Mouse (Mus musculus): ENCODE measurements around the gene Foxj3. TPM values are rescaled to one million over a fixed set of nuclear protein-coding genes. Genes with fewer than 3 reads are reported as not detected.

Gene Foxj3
- polyA plus RNA-seq, 1 experiment from 2014 or later, result 5.3 TPM

DNA sequence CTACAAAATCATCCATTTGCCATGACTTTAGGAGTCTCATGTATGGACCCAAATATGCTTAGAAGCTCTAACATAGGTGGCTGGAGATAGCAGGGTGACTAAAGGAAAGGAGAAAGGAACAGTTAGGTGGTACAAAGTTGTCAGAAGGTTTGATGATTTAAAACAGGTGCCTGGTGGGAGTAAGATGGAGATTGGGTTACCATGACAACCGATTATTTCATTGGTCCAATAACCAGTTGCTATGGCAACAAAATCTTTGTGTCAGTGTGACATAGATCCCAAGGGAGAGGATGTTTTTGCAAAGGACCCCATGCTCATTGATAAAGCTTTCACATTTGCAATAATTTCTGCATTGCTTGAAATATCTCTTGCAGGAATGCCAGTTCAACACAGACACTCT is 12.8 kb upstream of the Foxj3 start:
- Histone ChIP-seq H3K4me3 (ENCODE audit: low read depth, low read length) (no peak overlapping the region), H3K4me1 (ENCODE audit: control insufficient read depth, low read depth, low read length) (no peaks in the 10 kb centered on the region), H3K36me3 (ENCODE audit: control insufficient read depth, insufficient read depth) (no peaks in the 10 kb centered on the region), H3K27ac (ENCODE audit: low read length) (no peak overlapping the region), H3K9me3 (replicated peaks; ENCODE audit: control insufficient read depth, low read length) (no peaks in the 10 kb centered on the region), H3K9ac (ENCODE audit: low read depth, low read length) (no peak overlapping the region), H3K27me3 (ENCODE audit: control insufficient read depth, insufficient read depth, low read depth, low read length) (no peaks in the 10 kb centered on the region), H3K4me2 (ENCODE audit: low read depth, low read length) (no peak overlapping the region)
- ATAC-seq (ENCODE audit: low read depth), result no peak
- WGBS (ENCODE audit: insufficient replicate concordance), result 59% methylated on average over 1 of the region's 1 CpGs

DNA sequence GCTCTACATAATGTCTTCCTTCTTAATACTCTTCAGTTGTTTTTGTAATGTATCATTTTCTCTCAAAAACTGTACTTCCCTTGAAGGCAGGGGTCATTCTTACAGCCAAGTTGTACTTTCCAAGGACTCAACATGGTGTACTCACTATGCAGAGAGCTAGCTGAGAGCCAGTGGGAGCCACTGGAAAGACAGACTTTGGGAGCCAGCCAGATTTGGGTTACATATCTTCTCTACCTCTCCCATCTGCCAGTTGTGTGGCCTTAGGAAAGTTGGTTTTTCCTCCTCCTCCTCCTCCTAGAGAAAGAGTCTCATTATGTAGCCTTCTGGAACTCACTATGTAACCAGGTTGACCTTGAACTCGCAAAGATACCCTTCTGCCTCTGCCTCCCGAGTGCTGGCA is 12.3 kb upstream of the Foxj3 start:
- Histone ChIP-seq H3K27me3 (ENCODE audit: control insufficient read depth, insufficient read depth, low read depth, low read length) (no peaks in the 10 kb centered on the region), H3K27ac (ENCODE audit: low read length) (no peak overlapping the region), H3K36me3 (ENCODE audit: control insufficient read depth, insufficient read depth) (no peaks in the 10 kb centered on the region), H3K4me2 (ENCODE audit: low read depth, low read length) (no peak overlapping the region), H3K9me3 (replicated peaks; ENCODE audit: control insufficient read depth, low read length) (no peaks in the 10 kb centered on the region), H3K9ac (ENCODE audit: low read depth, low read length) (no peak overlapping the region), H3K4me3 (ENCODE audit: low read depth, low read length) (no peak overlapping the region), H3K4me1 (ENCODE audit: control insufficient read depth, low read depth, low read length) (no peaks in the 10 kb centered on the region)
- no peak for ATAC-seq (ENCODE audit: low read depth)
- 65% methylated on average over 2 of the region's 2 CpGs for WGBS (ENCODE audit: insufficient replicate concordance)

DNA sequence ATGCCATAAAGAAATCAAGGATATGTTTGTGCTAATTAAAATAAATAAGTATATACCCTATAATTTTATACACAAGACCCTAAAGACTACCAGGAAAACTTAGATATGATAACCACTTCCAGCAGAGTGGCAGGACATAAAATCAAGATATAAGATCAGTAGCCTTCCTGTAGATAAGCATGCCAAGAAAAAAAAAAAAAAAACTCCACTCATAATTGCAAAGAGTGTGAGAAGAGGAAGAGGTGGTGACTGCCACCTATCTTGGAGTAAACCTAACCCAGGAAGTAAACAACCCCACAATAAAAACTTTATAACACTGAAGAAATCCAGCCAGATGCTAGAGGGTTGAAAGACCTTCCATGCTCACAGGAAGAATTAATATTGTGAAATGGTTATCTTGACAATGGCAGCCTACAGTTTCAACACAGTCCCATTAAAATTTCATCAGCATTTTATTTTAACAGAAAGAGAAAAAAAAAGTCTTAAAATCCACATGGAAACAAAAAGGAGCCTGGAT is 10.4 kb upstream of the Foxj3 start:
- Histone ChIP-seq H3K9ac (ENCODE audit: low read depth, low read length) (no peak overlapping the region), H3K9me3 (replicated peaks; ENCODE audit: control insufficient read depth, low read length) (no peaks in the 10 kb centered on the region), H3K4me1 (ENCODE audit: control insufficient read depth, low read depth, low read length) (no peaks in the 10 kb centered on the region), H3K4me3 (ENCODE audit: low read depth, low read length) (no peak overlapping the region), H3K36me3 (ENCODE audit: control insufficient read depth, insufficient read depth) (no peaks in the 10 kb centered on the region), H3K27ac (ENCODE audit: low read length) (no peak overlapping the region), H3K4me2 (ENCODE audit: low read depth, low read length) (no peak overlapping the region), H3K27me3 (ENCODE audit: control insufficient read depth, insufficient read depth, low read depth, low read length) (no peaks in the 10 kb centered on the region)
- ATAC-seq (ENCODE audit: low read depth), result no peak

DNA sequence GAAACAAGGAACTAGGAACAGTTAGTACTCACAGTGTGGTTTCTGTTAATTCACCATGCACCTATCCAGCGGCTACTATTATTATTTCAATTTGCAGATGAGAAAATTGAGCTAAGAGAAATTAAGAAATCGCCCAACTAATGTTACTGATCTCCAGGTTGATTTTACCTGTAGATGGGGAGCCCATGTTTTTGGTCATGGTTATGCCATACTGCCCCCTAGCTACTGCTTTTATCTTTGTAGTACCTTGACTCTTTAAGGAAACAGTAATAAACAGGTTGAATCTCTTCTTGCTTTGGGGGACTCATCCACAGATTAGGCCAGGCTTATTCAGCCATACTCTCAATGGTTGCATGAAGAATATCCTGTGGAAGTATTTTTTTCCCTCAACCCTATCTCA is 5.0 kb upstream of the Foxj3 start:
- ATAC-seq (ENCODE audit: low read depth), result no peak
- Histone ChIP-seq H3K27me3 (ENCODE audit: control insufficient read depth, insufficient read depth, low read depth, low read length) (no peaks in the 10 kb centered on the region), H3K36me3 (ENCODE audit: control insufficient read depth, insufficient read depth) (no peaks in the 10 kb centered on the region), H3K4me3 (ENCODE audit: low read depth, low read length) (no peak overlapping the region), H3K4me2 (ENCODE audit: low read depth, low read length) (no peak overlapping the region), H3K27ac (ENCODE audit: low read length) (no peak overlapping the region), H3K4me1 (ENCODE audit: control insufficient read depth, low read depth, low read length) (no peaks in the 10 kb centered on the region), H3K9ac (ENCODE audit: low read depth, low read length) (no peak overlapping the region), H3K9me3 (replicated peaks; ENCODE audit: control insufficient read depth, low read length) (no peaks in the 10 kb centered on the region)
- 52% methylated on average over 2 of the region's 2 CpGs for WGBS (ENCODE audit: insufficient replicate concordance)

DNA sequence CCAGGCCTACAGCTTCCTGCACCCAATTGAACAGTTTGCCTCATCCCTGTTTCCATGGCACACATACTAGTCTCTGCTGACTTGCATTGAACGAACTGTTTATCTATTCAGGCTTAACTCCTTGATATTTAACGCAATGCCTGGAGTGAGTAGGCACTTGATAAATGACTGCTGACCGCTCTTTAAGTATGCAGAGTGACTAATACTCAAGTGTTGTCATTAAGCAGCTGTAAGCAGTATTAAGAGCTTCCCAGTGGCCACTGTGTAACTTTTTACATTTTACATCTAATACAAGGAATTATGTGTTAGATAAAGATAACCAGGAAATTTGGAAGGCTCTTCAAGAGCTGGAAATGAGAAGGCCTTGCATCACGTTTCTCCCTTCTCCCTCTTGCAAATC is 1.7 kb upstream of the Foxj3 start:
- H3K27me3 ChIP-seq (ENCODE audit: control insufficient read depth, insufficient read depth, low read depth, low read length), result no peaks in the 10 kb centered on the region
- H3K4me3 ChIP-seq (ENCODE audit: low read depth, low read length), result no peak overlapping the region
- no peaks in the 10 kb centered on the region for H3K36me3 ChIP-seq (ENCODE audit: control insufficient read depth, insufficient read depth)
- no peaks in the 10 kb centered on the region for H3K9me3 ChIP-seq (replicated peaks; ENCODE audit: control insufficient read depth, low read length)
- no peak overlapping the region for H3K4me2 ChIP-seq (ENCODE audit: low read depth, low read length)
- H3K4me1 ChIP-seq (ENCODE audit: control insufficient read depth, low read depth, low read length), result peaks cover 7% of the 10 kb centered on the region
- ATAC-seq (ENCODE audit: low read depth), result no peak
- WGBS (ENCODE audit: insufficient replicate concordance), result 62% methylated on average over 4 of the region's 4 CpGs
- H3K9ac ChIP-seq (ENCODE audit: low read depth, low read length), result no peak overlapping the region
- no peak overlapping the region for H3K27ac ChIP-seq (ENCODE audit: low read length)

DNA sequence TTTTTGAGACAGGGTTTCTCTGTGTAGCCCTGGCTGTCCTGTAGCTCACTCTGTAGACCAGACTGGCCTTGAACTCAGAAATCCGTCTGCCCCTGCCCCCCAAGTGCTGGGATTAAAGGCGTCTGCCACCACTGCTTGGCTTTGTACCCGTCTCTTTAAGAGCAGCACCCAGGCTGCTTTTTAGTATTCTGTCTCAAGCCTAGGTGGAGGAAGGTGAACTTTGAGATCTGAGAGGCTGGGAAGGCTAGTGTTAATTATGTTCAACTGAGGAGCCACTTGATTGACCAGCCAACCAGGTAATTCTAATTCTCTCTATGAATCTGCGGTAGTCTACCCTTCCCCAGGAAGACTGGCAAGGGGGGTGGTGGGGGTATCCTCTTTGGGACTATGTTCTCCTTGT is 632 bp downstream of the Foxj3 start:
- Histone ChIP-seq H3K9me3 (replicated peaks; ENCODE audit: control insufficient read depth, low read length) (no peaks in the 10 kb centered on the region), H3K4me3 (ENCODE audit: low read depth, low read length) (no peak overlapping the region), H3K4me2 (ENCODE audit: low read depth, low read length) (no peak overlapping the region), H3K36me3 (ENCODE audit: control insufficient read depth, insufficient read depth) (no peaks in the 10 kb centered on the region), H3K27me3 (ENCODE audit: control insufficient read depth, insufficient read depth, low read depth, low read length) (no peaks in the 10 kb centered on the region), H3K4me1 (ENCODE audit: control insufficient read depth, low read depth, low read length) (peaks cover 18% of the 10 kb centered on the region), H3K9ac (ENCODE audit: low read depth, low read length) (no peak overlapping the region), H3K27ac (ENCODE audit: low read length) (no peak overlapping the region)
- ATAC-seq (ENCODE audit: low read depth), result no peak
- WGBS (ENCODE audit: insufficient replicate concordance), result 69% methylated on average over 4 of the region's 4 CpGs

DNA sequence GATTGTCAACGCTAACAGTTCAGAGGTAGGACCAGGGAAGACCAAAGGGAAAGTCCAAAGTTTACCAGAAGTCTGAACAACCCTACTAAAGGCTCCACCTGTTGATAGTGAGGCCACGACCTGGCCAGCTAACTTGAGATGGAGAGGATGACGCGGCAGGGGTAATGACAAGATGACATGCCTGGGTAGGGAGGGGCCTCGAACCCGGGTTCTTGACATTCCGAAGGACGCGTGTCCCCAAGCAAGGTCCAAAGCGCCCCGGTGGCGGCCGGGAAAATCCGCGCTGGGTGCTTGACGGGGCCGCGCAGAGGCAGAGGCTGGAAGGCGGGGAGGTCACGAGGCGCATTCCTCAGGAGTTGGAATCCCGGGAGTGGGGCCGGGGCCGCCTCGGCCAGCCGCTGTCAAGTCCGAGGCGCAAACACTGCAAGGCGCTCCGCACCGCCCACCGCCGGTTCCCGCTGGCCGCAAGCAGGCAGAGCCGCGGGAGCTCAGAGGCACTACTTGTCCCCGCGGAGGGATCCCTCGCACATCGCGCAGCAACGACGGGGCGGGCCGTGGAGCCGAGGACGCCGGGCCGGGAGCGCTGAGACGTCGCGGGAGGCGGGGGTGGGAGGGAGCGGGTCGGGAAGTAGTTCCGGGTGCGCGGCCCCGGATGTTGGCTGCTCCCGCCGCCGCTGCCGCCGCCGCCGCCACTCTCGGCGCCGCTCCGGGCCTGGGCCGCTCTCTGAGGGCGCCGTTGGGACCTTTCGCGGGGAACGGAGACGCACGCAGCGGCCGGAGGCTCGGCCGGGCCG is 2.4 kb downstream of the Foxj3 start, which contains the start of gene Frg2f1:
TSS of gene Frg2f1 (minus strand) at position 499 of the 794 bp plus-strand sequence.
- Histone ChIP-seq H3K36me3 (ENCODE audit: control insufficient read depth, insufficient read depth) (no peaks in the 10 kb centered on the region), H3K4me3 (ENCODE audit: low read depth, low read length) (peak within 1 kb of the TSS; percentile 92), H3K27ac (ENCODE audit: low read length) (peak within 1 kb of the TSS; percentile 91), H3K4me1 (ENCODE audit: control insufficient read depth, low read depth, low read length) (peaks cover 18% of the 10 kb centered on the region), H3K4me2 (ENCODE audit: low read depth, low read length) (peak within 1 kb of the TSS; percentile 90), H3K27me3 (ENCODE audit: control insufficient read depth, insufficient read depth, low read depth, low read length) (no peaks in the 10 kb centered on the region), H3K9ac (ENCODE audit: low read depth, low read length) (peak within 1 kb of the TSS; percentile 93), H3K9me3 (replicated peaks; ENCODE audit: control insufficient read depth, low read length) (no peaks in the 10 kb centered on the region)
- ATAC-seq (ENCODE audit: low read depth), result peak; percentile 95
- under 1% methylated on average over 58 of the region's 85 CpGs for WGBS (ENCODE audit: insufficient replicate concordance)

DNA sequence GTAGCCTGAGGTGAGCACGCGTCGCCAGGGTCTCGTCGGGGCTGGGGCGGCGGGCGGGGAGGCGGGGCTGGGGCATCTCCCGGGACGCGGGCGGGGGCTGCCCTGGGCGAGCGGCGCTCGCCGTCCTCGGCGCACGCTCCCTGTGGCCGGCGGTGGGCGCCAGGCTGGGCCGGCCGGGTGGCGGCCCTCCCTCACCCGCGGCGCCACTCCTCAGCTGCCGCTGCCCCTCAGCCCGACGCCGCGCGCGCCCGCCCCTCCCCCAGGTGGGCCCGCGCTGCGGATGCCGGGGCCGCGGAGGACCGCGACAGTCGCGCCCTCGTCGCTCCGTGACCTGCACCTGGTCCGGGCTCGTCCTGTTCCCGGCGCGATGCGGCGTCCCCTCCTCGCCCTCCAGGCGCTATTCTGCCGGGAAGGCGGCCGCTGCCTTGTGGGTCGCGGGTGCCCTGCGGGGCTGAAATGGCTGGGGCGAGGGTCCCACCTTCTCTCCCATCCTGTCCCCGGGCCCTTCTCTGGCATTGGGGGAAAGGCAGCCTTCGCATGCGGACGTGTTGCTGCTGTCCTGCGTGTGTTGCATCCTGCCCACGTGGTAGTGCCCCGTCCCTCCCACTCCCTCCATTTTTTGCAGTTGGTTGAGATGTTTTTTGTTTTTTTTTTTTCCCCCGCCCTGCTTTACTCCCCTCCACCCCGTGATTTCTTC is 3.2 kb downstream of the Foxj3 start:
- Histone ChIP-seq H3K4me1 (ENCODE audit: control insufficient read depth, low read depth, low read length) (peaks cover 18% of the 10 kb centered on the region), H3K4me3 (ENCODE audit: low read depth, low read length) (peak overlapping the region; percentile 92), H3K27me3 (ENCODE audit: control insufficient read depth, insufficient read depth, low read depth, low read length) (no peaks in the 10 kb centered on the region), H3K4me2 (ENCODE audit: low read depth, low read length) (peak overlapping the region; percentile 90), H3K27ac (ENCODE audit: low read length) (peak overlapping the region; percentile 91), H3K36me3 (ENCODE audit: control insufficient read depth, insufficient read depth) (no peaks in the 10 kb centered on the region), H3K9me3 (replicated peaks; ENCODE audit: control insufficient read depth, low read length) (no peaks in the 10 kb centered on the region), H3K9ac (ENCODE audit: low read depth, low read length) (peak overlapping the region; percentile 93)
- WGBS (ENCODE audit: insufficient replicate concordance), result under 1% methylated on average over 71 of the region's 76 CpGs
- peak; percentile 61 for ATAC-seq (ENCODE audit: low read depth)

DNA sequence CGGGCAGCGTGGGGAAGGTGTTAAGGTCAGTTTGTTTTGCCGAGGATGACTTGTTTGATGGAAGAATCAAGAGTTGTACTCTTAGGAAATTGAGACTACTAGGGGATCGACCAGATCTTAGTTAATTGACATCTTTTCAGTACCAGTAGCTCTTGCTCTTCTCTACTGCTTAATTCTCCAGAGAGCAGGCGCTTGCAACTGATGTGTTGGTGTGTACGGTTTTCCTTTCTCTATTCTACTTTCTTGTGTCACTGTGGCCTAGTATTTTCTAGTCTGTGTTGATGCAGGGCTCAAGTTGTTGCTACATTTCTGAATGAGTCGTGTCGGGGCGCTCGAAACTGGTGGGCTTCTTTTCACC is 3.7 kb downstream of the Foxj3 start:
- H3K9ac ChIP-seq (ENCODE audit: low read depth, low read length), result peak overlapping the region; percentile 93
- H3K4me1 ChIP-seq (ENCODE audit: control insufficient read depth, low read depth, low read length), result peaks cover 18% of the 10 kb centered on the region
- H3K27me3 ChIP-seq (ENCODE audit: control insufficient read depth, insufficient read depth, low read depth, low read length), result no peaks in the 10 kb centered on the region
- peak overlapping the region; percentile 91; the same call in 1 of the 2 replicates for H3K27ac ChIP-seq (ENCODE audit: low read length)
- no peaks in the 10 kb centered on the region for H3K9me3 ChIP-seq (replicated peaks; ENCODE audit: control insufficient read depth, low read length)
- H3K4me3 ChIP-seq (ENCODE audit: low read depth, low read length), result peak overlapping the region; percentile 92
- ATAC-seq (ENCODE audit: low read depth), result no peak
- whole genome bisulfite sequencing (ENCODE audit: insufficient replicate concordance), result 12% methylated on average over 10 of the region's 10 CpGs
- H3K4me2 ChIP-seq (ENCODE audit: low read depth, low read length), result peak overlapping the region; percentile 90
- H3K36me3 ChIP-seq (ENCODE audit: control insufficient read depth, insufficient read depth), result no peaks in the 10 kb centered on the region
